Mouse (Mus musculus): ENCODE measurements at regions not wholly inside any gene's neighbourhood (a gene's known extent, or its start where the extent isn't known, plus 50 kb on each side); places are given as distances from the start of the nearest gene placed in this dataset.

DNA sequence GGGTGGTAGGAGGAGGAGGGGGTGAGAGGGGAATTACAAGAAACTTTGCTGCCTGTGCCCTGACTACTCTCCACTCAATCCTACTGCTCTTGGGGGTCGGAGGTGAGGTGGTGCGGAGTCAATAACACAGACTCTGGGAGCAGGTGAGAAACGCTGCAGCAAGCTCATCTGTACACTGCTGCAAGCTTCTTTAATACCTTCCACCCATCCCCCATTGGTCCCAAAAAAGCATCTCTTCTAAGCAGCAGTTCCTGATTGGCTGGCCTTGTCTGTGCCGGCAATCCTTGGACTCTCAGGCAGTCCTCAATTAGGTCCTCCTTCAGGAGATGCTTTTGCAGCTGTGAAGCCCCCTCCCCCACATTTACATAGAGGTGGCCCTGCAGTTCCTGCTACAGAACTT, 79.7 kb upstream of the Bach2 start:
- Histone ChIP-seq H3K4me3 (no peak overlapping the region), H3K27me3 (ENCODE audit: low read depth, poor library complexity, severe bottlenecking) (no peaks in the 10 kb centered on the region), H3K27ac (peak overlapping the region; percentile 37; the same call in 1 of the 2 replicates), H3K36me3 (no peaks in the 10 kb centered on the region), H3K4me1 (peaks cover 74% of the 10 kb centered on the region), H3K9me3 (replicated peaks) (no peaks in the 10 kb centered on the region)
- 26% methylated on average over 4 of the region's 4 CpGs for WGBS
- no peak for DNase-seq (ENCODE audit: low spot score)

- Histone ChIP-seq H3K36me3 (no peaks in the 10 kb centered on the region), H3K4me3 (no peak overlapping the region), H3K9me3 (replicated peaks) (no peaks in the 10 kb centered on the region), H3K27ac (peak overlapping the region; percentile 76), H3K27me3 (ENCODE audit: low read depth, poor library complexity, severe bottlenecking) (no peaks in the 10 kb centered on the region), H3K4me1 (peaks cover 91% of the 10 kb centered on the region)
- no peak for DNase-seq (ENCODE audit: low spot score)
- WGBS: 20% methylated on average over 2 of the region's 2 CpGs
These were observed 77.8 kb upstream of the Bach2 start for GRCm38 (mm10) chr4:32160815-32161214.

DNA sequence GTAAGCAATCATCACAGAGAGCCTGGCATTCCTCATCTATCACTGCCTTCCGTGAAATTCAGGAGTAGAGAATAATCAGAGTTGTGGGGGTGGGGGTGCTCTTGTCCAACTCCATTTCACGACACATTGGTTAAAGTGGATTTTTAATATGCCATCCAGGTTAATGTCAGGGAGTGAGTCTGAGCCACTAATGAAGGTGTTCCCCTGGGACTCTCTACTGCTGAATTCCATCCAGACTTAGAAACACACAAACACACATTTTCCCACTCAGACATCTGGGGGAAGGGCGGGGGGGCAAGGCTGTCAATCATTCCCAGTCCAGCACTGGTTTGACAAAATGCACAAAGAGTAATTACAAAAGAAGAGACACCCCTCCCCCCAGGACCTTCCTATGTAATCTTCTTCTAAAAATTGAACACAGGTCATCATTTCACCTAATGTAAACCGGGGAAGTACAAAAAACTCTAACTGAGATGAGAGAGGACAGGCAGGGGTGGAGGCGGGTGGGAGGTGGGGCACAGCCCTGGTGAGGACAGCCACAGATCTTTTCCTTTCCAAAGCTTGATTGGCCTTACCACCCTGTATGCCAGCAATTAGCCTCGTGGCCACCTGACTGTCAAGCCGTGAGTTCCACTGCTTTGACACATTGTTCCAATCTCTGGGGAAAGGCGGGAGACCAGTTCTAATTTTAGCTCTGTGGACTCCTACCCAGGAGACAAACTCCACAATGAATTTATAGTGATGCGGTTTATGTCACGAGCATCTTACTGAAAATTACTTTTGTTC, 76.5 kb upstream of the Bach2 start:
- DNase-seq (ENCODE audit: low spot score): peak; percentile 46
- Histone ChIP-seq H3K4me1 (peaks cover 97% of the 10 kb centered on the region), H3K36me3 (no peaks in the 10 kb centered on the region), H3K9me3 (replicated peaks) (no peaks in the 10 kb centered on the region), H3K4me3 (no peak overlapping the region), H3K27ac (peak overlapping the region; percentile 76), H3K27me3 (ENCODE audit: low read depth, poor library complexity, severe bottlenecking) (no peaks in the 10 kb centered on the region)
- whole genome bisulfite sequencing: 44% methylated on average over 10 of the region's 10 CpGs

DNA sequence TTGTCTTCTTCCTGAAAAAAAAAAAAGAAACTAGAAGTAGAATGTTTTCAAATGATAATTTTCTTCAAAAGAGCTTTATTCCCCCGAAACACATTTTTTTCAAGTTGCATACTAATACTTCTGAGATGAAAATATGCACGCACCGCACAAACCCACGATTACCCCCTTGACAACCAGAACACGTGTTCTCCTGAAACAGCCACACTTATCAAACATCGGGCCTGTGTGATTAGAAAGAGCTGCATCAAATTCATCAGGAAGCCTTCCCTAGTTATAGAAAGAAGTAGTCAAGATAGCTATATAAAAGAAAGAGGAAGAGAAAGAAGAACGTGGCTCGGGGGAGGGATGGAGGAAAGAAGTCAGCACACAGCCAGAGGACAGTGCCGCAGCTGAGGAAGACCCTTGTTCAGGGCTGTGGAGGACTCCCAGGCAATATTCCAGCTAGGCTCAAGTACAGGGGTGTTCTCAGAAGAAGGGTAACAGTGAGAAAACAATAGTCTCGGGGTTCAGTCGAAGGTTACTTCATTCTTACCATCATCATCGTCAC, 75.8 kb upstream of the Bach2 start:
- no peaks in the 10 kb centered on the region for H3K27me3 ChIP-seq (ENCODE audit: low read depth, poor library complexity, severe bottlenecking)
- H3K36me3 ChIP-seq: no peaks in the 10 kb centered on the region
- peaks cover 95% of the 10 kb centered on the region for H3K4me1 ChIP-seq
- 91% methylated on average over 12 of the region's 12 CpGs for WGBS
- 0 out of 2 replicates have a peak overlapping the region, but pooled peaks have one; percentile 36 for H3K27ac ChIP-seq
- DNase-seq (ENCODE audit: low spot score): no peak
- H3K4me3 ChIP-seq: no peak overlapping the region
- H3K9me3 ChIP-seq (replicated peaks): no peaks in the 10 kb centered on the region

DNA sequence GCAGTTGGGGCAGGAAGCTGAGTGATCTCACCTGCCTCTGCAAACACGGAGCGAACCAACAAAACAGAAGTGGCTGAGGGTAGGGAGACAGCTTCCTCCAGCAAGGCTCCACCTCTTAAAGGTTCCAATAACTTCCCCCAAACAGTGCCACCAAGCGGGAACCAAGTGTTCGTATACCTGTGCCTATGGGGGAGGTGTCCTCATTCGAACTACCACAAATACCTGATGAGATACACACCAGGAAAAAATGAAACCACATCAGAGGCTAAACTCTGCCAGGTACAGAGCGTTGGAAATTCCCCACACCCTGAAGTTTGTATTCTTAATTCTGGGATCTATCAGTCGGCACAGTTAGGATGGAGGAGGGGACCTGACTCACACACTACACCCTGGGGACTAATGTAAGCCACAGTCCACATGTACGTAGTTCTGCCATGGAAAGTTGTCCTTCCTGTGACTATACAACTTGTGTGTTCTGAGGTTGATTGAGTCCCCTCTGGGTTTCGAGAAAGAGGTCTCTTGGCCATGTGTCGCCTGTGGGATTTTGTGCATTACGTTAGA, 74.4 kb upstream of the Bach2 start:
- Histone ChIP-seq H3K4me1 (peaks cover 90% of the 10 kb centered on the region), H3K9me3 (replicated peaks) (no peaks in the 10 kb centered on the region), H3K4me3 (no peak overlapping the region), H3K27me3 (ENCODE audit: low read depth, poor library complexity, severe bottlenecking) (no peaks in the 10 kb centered on the region), H3K27ac (peak overlapping the region; percentile 1; the same call in 1 of the 2 replicates), H3K36me3 (no peaks in the 10 kb centered on the region)
- 92% methylated on average over 11 of the region's 11 CpGs for WGBS
- no peak for DNase-seq (ENCODE audit: low spot score)

- no peaks in the 10 kb centered on the region for H3K27me3 ChIP-seq (ENCODE audit: low read depth, poor library complexity, severe bottlenecking)
- no peaks in the 10 kb centered on the region for H3K36me3 ChIP-seq
- no peak for DNase-seq (ENCODE audit: low spot score)
- no peaks in the 10 kb centered on the region for H3K9me3 ChIP-seq (replicated peaks)
- no peak overlapping the region for H3K4me3 ChIP-seq
- peak overlapping the region; percentile 1; the same call in 1 of the 2 replicates for H3K27ac ChIP-seq
- H3K4me1 ChIP-seq: peaks cover 85% of the 10 kb centered on the region
- WGBS: 84% methylated on average over 11 of the region's 11 CpGs
These were observed 73.8 kb upstream of the Bach2 start for GRCm38 (mm10) chr4:32164736-32165241.

DNA sequence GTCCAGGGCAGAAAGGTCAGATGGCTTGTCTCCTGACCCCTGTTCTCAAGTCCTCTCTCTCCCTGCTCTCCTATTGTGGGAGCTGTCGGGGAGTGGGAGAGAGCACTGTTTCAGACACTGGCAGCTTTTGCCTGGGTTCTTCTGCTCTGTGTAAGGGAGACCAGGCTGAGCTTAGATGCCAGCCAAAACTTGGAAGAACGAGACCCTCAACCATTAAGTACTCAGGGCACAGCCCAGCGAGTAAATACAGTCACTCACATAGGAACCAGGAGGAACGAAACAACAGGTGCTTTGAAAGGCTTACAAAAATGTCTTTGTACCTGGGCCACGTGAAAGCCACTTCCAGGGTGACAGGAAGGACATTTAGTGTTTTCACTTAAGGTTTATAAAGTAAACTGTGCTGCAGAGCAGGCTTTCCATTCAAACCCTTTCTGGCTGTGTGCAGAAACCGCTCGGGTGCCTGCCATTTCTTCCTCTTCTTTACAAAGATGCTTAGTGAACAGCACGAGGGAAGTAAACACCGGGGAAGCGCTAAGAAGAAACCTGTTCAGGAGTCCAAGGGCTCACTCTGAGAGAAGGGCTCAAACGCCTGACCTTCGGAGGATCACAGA, 72.6 kb upstream of the Bach2 start:
- Histone ChIP-seq H3K27ac (peak overlapping the region; percentile 43; the same call in 1 of the 2 replicates), H3K9me3 (replicated peaks) (no peaks in the 10 kb centered on the region), H3K27me3 (ENCODE audit: low read depth, poor library complexity, severe bottlenecking) (no peaks in the 10 kb centered on the region), H3K36me3 (no peaks in the 10 kb centered on the region), H3K4me1 (peaks cover 85% of the 10 kb centered on the region), H3K4me3 (no peak overlapping the region)
- DNase-seq (ENCODE audit: low spot score): no peak
- 74% methylated on average over 12 of the region's 12 CpGs for WGBS

- no peak for DNase-seq (ENCODE audit: low spot score)
- WGBS: 81% methylated on average over 11 of the region's 11 CpGs
- Histone ChIP-seq H3K27ac (peak overlapping the region; percentile 36; the same call in 1 of the 2 replicates), H3K36me3 (no peaks in the 10 kb centered on the region), H3K9me3 (replicated peaks) (no peaks in the 10 kb centered on the region), H3K4me1 (peaks cover 77% of the 10 kb centered on the region), H3K27me3 (ENCODE audit: low read depth, poor library complexity, severe bottlenecking) (no peaks in the 10 kb centered on the region), H3K4me3 (no peak overlapping the region)
These were observed 71.5 kb upstream of the Bach2 start for GRCm38 (mm10) chr4:32167151-32167550.

DNA sequence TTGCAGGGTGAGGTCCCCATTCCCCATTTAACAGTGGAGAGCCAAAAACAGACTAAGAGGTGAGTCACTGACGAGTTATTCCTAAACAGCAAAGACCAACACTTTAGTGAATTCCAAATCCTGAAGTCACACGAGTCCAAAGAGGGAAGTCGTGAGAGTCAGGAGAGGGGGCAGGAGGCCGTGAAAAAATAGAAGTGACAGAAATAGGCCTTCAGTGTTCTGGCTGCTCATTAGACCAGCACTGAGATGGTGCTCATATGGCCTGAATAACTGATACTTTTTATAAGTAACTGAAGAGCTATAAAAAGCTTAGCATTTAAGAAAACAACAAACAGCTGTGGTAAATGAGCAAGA, 68.5 kb upstream of the Bach2 start:
- H3K27me3 ChIP-seq (ENCODE audit: low read depth, poor library complexity, severe bottlenecking): no peaks in the 10 kb centered on the region
- H3K4me3 ChIP-seq: no peak overlapping the region
- peaks cover 62% of the 10 kb centered on the region for H3K4me1 ChIP-seq
- no peak for DNase-seq (ENCODE audit: low spot score)
- WGBS: 43% methylated on average over 4 of the region's 4 CpGs
- H3K36me3 ChIP-seq: no peaks in the 10 kb centered on the region
- H3K9me3 ChIP-seq (replicated peaks): no peaks in the 10 kb centered on the region
- H3K27ac ChIP-seq: peak overlapping the region; percentile 70

DNA sequence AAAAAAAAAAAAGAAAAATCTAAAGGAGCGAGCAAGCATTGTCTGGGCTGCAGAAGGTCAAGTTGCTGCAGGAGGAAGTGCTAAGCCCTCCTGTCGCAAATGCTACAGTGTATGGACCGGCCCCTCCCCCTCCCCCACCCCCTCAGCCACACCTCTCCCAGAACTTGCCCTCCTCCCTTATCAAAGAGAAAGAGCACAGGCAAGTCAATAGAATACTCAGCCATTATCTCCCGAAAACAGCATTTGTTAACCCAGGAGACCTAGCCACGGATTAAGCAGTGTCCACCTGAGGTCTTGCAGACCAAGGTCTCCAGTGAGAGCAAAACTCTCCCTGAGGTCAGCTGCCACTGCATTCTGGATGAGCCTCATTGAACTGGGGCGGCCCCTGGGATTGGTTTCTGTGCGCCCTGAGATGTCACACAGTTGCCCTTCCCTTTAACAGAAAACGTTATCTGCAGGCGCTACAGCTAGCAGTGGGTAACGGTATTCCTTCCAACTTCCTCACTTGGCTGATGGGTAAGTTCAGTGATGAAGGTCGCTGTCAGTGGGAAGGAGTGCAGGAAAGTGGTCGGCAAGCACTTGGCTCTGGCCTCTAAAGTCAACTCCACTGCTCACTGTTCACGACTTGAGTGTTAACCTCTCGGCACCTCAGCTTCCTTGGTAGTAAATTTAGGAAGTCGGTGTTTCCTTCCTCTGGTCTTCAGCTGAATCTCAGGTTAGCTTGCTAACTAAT, 68.0 kb upstream of the Bach2 start:
- H3K4me3 ChIP-seq: no peak overlapping the region

GRCm38 (mm10) chr4:32171291-32171690, 67.3 kb upstream of the Bach2 start:
- H3K4me3 ChIP-seq: no peak overlapping the region
- H3K4me1 ChIP-seq: peaks cover 65% of the 10 kb centered on the region
- DNase-seq (ENCODE audit: low spot score): no peak
- no peaks in the 10 kb centered on the region for H3K36me3 ChIP-seq
- H3K27me3 ChIP-seq (ENCODE audit: low read depth, poor library complexity, severe bottlenecking): no peaks in the 10 kb centered on the region
- H3K9me3 ChIP-seq (replicated peaks): no peaks in the 10 kb centered on the region
- 95% methylated on average over 6 of the region's 6 CpGs for WGBS
- H3K27ac ChIP-seq: peak overlapping the region; percentile 70; the same call in 1 of the 2 replicates

More for the DNA sequence above, 68.0 kb upstream of the Bach2 start:
- Histone ChIP-seq H3K4me1 (peaks cover 65% of the 10 kb centered on the region), H3K36me3 (no peaks in the 10 kb centered on the region), H3K27me3 (ENCODE audit: low read depth, poor library complexity, severe bottlenecking) (no peaks in the 10 kb centered on the region), H3K27ac (peak overlapping the region; percentile 70), H3K9me3 (replicated peaks) (no peaks in the 10 kb centered on the region)
- 48% methylated on average over 15 of the region's 15 CpGs for WGBS
- DNase-seq (ENCODE audit: low spot score): no peak

DNA sequence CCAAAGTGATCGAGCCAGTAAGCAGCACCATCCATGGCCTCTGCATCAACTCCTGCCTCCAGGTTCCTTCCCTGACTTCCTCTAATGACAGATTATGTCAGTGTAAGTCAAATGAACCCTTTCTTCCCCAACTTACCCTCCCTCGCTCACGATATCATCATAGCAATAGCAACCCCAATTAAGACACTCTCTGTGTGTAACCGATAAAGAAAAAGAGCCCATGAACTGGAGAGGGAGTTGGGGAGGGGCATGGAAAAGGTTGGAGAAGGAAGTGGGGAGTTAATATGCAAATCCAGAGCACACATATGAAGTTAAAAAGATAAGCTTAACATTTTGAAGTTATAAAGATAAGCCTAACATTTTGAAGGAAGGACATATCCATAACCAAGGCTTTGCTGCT, 65.6 kb upstream of the Bach2 start:
- no peak for DNase-seq (ENCODE audit: low spot score)
- Histone ChIP-seq H3K27me3 (ENCODE audit: low read depth, poor library complexity, severe bottlenecking) (no peaks in the 10 kb centered on the region), H3K4me1 (peaks cover 69% of the 10 kb centered on the region), H3K9me3 (replicated peaks) (no peaks in the 10 kb centered on the region), H3K27ac (no peak overlapping the region), H3K4me3 (no peak overlapping the region), H3K36me3 (no peaks in the 10 kb centered on the region)
- WGBS: 93% methylated on average over 4 of the region's 4 CpGs

Measured in limb, embryonic 10.5 days (tissue).